10 mouse cellular contexts compared by ENCODE assay signal in the genomic region with DNA sequence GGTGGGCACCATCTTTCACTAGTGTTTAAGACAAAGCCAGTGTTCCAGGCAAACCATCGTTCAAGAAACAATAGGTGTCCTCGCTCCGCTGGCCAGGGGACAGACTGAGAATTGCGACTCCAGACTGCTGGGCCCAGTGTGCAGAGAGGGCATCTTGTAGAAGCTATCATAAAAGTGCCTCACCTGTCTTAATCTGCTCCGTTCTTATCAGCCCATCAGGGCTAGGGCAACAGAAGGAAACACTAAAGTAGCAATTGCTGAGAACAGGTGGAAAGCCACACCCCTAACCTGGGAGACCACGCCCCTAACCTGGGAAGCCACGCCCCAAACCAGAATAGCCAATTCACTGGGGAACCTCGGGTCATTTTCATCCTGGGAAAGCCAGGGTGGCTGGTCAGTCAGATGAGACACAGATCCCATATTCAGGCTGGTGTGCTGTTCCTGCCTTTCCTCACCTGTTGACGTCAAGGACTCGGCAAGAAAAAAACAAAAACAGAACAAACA.
"Had no signal": no experiment of that assay in that cellular context is flagged by ENCODE, and none has a peak within 500 bp of the region (broad histone marks: within the 10 kb centered on the region; RNA-seq: fewer than 3 reads in every experiment).

No protein-coding gene starts in this region.

- H3K4me1 ChIP-seq: liver, embryonic 13.5 days had no signal

- DNase-seq: layer of hippocampus, postnatal 36 days; liver, embryonic 13.5 days; lung, embryonic 14.5 days; thymus, postnatal 25 days had no signal

- ATAC-seq: lung, postnatal 0 days; midbrain, embryonic 15.5 days had no signal

- H3K9me3 ChIP-seq: liver, embryonic 13.5 days; midbrain, embryonic 12.5 days; midbrain, embryonic 15.5 days had no signal

- H3K36me3 ChIP-seq: liver, embryonic 13.5 days; midbrain, embryonic 15.5 days had no signal

- H3K9ac ChIP-seq: liver, embryonic 13.5 days; lung, embryonic 14.5 days; midbrain, embryonic 12.5 days; midbrain, embryonic 15.5 days had no signal

- H3K4me2 ChIP-seq: liver, embryonic 13.5 days; lung, embryonic 14.5 days; midbrain, embryonic 12.5 days; midbrain, embryonic 15.5 days had no signal

- H3K27me3 ChIP-seq: liver, embryonic 13.5 days; midbrain, embryonic 12.5 days; midbrain, embryonic 15.5 days had no signal

- H3K4me3 ChIP-seq: left cerebral cortex, adult 2 months; liver, embryonic 13.5 days; midbrain, embryonic 12.5 days; midbrain, embryonic 15.5 days had no signal

- H3K27ac ChIP-seq: kidney, postnatal 0 days; left cerebral cortex, adult 2 months; liver, embryonic 13.5 days; macrophage; midbrain, embryonic 12.5 days; midbrain, embryonic 15.5 days had no signal
